Mouse (Mus musculus) C2C12 (cell line): ENCODE data around the gene 1700003E16Rik.

ENCODE experiments used
- CTCF ChIP-seq: IDR thresholded peaks from one replicate; pipeline ENCODE4 v1.5.1; 2011; ENCODE audit not compliant: control insufficient read depth, insufficient read depth, insufficient read length
- USF1 ChIP-seq: IDR thresholded peaks from one replicate; pipeline ENCODE4 v1.6.1; 2011; ENCODE audit warnings: low read depth, mild to moderate bottlenecking, control low read depth, moderate library complexity

DNA sequence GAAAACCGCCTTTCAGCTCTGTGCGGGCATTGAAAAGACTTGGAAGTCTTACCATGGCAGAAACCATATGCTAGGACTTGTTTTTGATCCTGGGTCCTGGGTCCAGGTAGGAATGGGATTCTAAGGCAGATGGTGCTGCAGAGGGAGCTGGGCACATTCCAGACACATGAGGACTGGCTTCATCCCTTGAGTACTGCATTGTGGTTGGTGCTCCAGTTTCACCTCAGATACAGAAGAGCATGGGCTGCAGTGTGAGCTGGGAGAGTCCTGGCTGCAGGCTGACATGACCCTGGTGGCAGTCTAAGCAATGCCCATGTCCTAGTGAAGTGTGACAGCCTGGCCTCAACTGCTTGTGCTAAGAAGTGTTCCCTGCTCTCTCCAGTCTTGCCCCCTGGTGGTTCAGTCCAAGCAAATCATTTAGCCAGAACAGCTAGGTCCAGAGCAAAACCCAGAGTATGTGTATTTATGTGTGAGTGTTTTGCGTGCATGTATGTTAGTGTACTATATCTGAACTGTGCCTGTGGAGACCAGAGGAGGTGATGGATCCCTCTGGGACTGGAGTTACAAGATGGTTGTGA, 28.7 kb downstream of the 1700003E16Rik start:
- TF ChIP-seq CTCF, result no peak
- TF ChIP-seq USF1, result no peak
